Comparison of ENCODE assay signal across 17 mouse cellular contexts in genomic region chr1:131346916-131347555, GRCm38 (mm10).
DNase-seq lines count a peak whose midpoint lies in the region; ATAC-seq and TF ChIP-seq lines count a peak whose summit lies in the region.
"Had no signal": no experiment of that assay in that cellular context is flagged by ENCODE, and none has a peak within 500 bp of the region (broad histone marks: within the 10 kb centered on the region; RNA-seq: fewer than 3 reads in every experiment).

No protein-coding gene starts in this region.

- no peaks in the 10 kb centered on the region for H3K4me1 ChIP-seq in embryonic facial prominence, embryonic 11.5 days (ENCODE audit: control insufficient read depth, insufficient read depth, low read length)
- no peaks in the 10 kb centered on the region for H3K4me1 ChIP-seq in embryonic facial prominence, embryonic 10.5 days
- peaks cover 9% of the 10 kb centered on the region for H3K4me1 ChIP-seq in kidney, adult 2 months (ENCODE audit: control insufficient read depth, insufficient read depth, low read length)
- H3K4me1 ChIP-seq in embryonic fibroblast, embryonic 13.5 days (ENCODE audit: control insufficient read depth, insufficient read depth, low read length), result peaks cover 9% of the 10 kb centered on the region
- H3K4me1 ChIP-seq: liver, embryonic 12.5 days had no signal

- no peaks in the 10 kb centered on the region for H3K9me3 ChIP-seq in embryonic facial prominence, embryonic 11.5 days (replicated peaks; ENCODE audit: control insufficient read depth, low read length)
- no peaks in the 10 kb centered on the region for H3K9me3 ChIP-seq in embryonic facial prominence, embryonic 10.5 days
- H3K9me3 ChIP-seq: liver, embryonic 12.5 days; midbrain, embryonic 15.5 days had no signal

- H3K27ac ChIP-seq in embryonic facial prominence, embryonic 11.5 days (replicated peaks; ENCODE audit: low read depth, low read length), result 0 out of 2 replicates have a peak overlapping the region, but pooled peaks have one; percentile 8
- no peak overlapping the region for H3K27ac ChIP-seq in embryonic facial prominence, embryonic 10.5 days (replicated peaks)
- H3K27ac ChIP-seq in kidney, adult 2 months (ENCODE audit: insufficient read depth, low read depth, low read length), result no peak overlapping the region
- peak overlapping the region; percentile 93 for H3K27ac ChIP-seq in embryonic fibroblast, embryonic 13.5 days (ENCODE audit: insufficient read depth, low read length)
- H3K27ac ChIP-seq: liver, embryonic 12.5 days; midbrain, embryonic 15.5 days had no signal

- no peak for ATAC-seq in embryonic facial prominence, embryonic 11.5 days (replicated peaks; ENCODE audit: insufficient number of reproducible peaks, low FRiP score, low TSS enrichment, low read depth)
- ATAC-seq: activated CD4-positive, CD25-positive, alpha-beta regulatory T cell, adult 4 months; liver, embryonic 12.5 days; midbrain, embryonic 15.5 days; Patski had no signal

- intact Hi-C loops in heart, postnatal 10 days (cut with DNase I), result loop anchor here (5.0 kb wide), 1 partner anchor 180 kb away; the partner anchor contains the start of genes Fam72a and Srgap2

- H3K27me3 ChIP-seq in embryonic facial prominence, embryonic 11.5 days (ENCODE audit: control insufficient read depth, insufficient read depth, low read length), result no peaks in the 10 kb centered on the region
- no peaks in the 10 kb centered on the region for H3K27me3 ChIP-seq in embryonic facial prominence, embryonic 10.5 days (replicated peaks; ENCODE audit: low read depth, poor library complexity, severe bottlenecking)
- no peaks in the 10 kb centered on the region for H3K27me3 ChIP-seq in kidney, adult 2 months (replicated peaks; ENCODE audit: control insufficient read depth, insufficient read depth, low read length)
- H3K27me3 ChIP-seq: liver, embryonic 12.5 days; midbrain, embryonic 15.5 days; Patski had no signal

- no peak overlapping the region for H3K9ac ChIP-seq in embryonic facial prominence, embryonic 11.5 days (replicated peaks; ENCODE audit: low read length)
- H3K9ac ChIP-seq: liver, embryonic 12.5 days; lung, embryonic 14.5 days; midbrain, embryonic 15.5 days had no signal

- H3K4me3 ChIP-seq in embryonic facial prominence, embryonic 11.5 days (ENCODE audit: low read depth, low read length), result no peak overlapping the region
- no peak overlapping the region for H3K4me3 ChIP-seq in embryonic facial prominence, embryonic 10.5 days
- no peak overlapping the region for H3K4me3 ChIP-seq in kidney, adult 2 months (ENCODE audit: insufficient read depth, low read depth, low read length)
- H3K4me3 ChIP-seq in embryonic fibroblast, embryonic 13.5 days (ENCODE audit: insufficient read depth, low read length), result no peak overlapping the region
- H3K4me3 ChIP-seq: liver, embryonic 12.5 days; midbrain, embryonic 15.5 days had no signal

- peak; percentile 13 for DNase-seq in embryonic facial prominence, embryonic 11.5 days (ENCODE audit: low spot score)
- no peak for DNase-seq in embryonic facial prominence, embryonic 10.5 days (ENCODE audit: low spot score)
- peak; percentile 14 for DNase-seq in kidney, adult 2 months
- no peak for DNase-seq in kidney, adult 9 months
- DNase-seq in heart, postnatal 10 days, result peak; percentile 72 to 74
- no peak for DNase-seq in urinary bladder, adult 2 months (ENCODE audit: low spot score)
- DNase-seq in cerebellum, postnatal 14 days, result no peak
- DNase-seq: cerebellum, postnatal 36 days; gastrocnemius, postnatal 36 days; kidney, postnatal 14 days; lung, embryonic 14.5 days; thymus, adult 18-20 months had no signal

- WGBS in embryonic facial prominence, embryonic 11.5 days, result 69% methylated on average over 1 of the region's 1 CpGs
- whole genome bisulfite sequencing in embryonic facial prominence, embryonic 10.5 days, result 70% methylated on average over 1 of the region's 1 CpGs
- 48% methylated on average over 1 of the region's 1 CpGs for WGBS in kidney, adult 2 months

- no peak for TF ChIP-seq CTCF in kidney, adult 2 months (conservative IDR thresholded peaks at IDR 0.05; ENCODE audit: insufficient read depth, insufficient read length, low read depth, low read length)
- no peak for TF ChIP-seq CTCF in embryonic fibroblast, embryonic 13.5 days (IDR thresholded peaks at IDR 0.05; ENCODE audit: borderline replicate concordance, insufficient read depth, low read length)

- no peak overlapping the region for H3K4me2 ChIP-seq in embryonic facial prominence, embryonic 11.5 days (ENCODE audit: low read depth, low read length)
- H3K4me2 ChIP-seq: liver, embryonic 12.5 days; lung, embryonic 14.5 days; midbrain, embryonic 15.5 days had no signal

- no peak for TF ChIP-seq POLR2A in kidney, adult 2 months (IDR thresholded peaks at IDR 0.05; ENCODE audit: low read depth, low read length)
- TF ChIP-seq POLR2A in embryonic fibroblast, embryonic 13.5 days (IDR thresholded peaks at IDR 0.05; ENCODE audit: low read depth, low read length), result no peak

- no peaks in the 10 kb centered on the region; the same call in none of the 2 replicates for H3K36me3 ChIP-seq in embryonic facial prominence, embryonic 11.5 days (replicated peaks; ENCODE audit: control insufficient read depth, insufficient read depth, low read depth, low read length)
- peaks cover 58% of the 10 kb centered on the region for H3K36me3 ChIP-seq in embryonic facial prominence, embryonic 10.5 days (replicated peaks)
- peaks cover 3% of the 10 kb centered on the region for H3K36me3 ChIP-seq in kidney, adult 2 months (ENCODE audit: control insufficient read depth, insufficient read depth, low read length)

Comparison
In these comparisons a context has a peak if more than half of its experiments do, and no peak if none do; other contexts are left out.
1. DNase-seq: peak in embryonic facial prominence, embryonic 11.5 days (single experiment), kidney, adult 2 months (single experiment) and heart, postnatal 10 days (2 of 2); none in embryonic facial prominence, embryonic 10.5 days (single experiment), kidney, adult 9 months (single experiment), urinary bladder, adult 2 months (single experiment) and cerebellum, postnatal 14 days (0 of 2).
2. H3K27ac ChIP-seq: peak in embryonic facial prominence, embryonic 11.5 days (single experiment) and embryonic fibroblast, embryonic 13.5 days (single experiment); none in embryonic facial prominence, embryonic 10.5 days (single experiment) and kidney, adult 2 months (single experiment).